Mouse (Mus musculus): ENCODE measurements around the gene Trappc1. TPM values are rescaled to one million over a fixed set of nuclear protein-coding genes. Genes with fewer than 3 reads are reported as not detected.
"Not testable (repeated sequence)": the region's sequence is repeated elsewhere in the genome, so short reads cannot be mapped to it uniquely, and the experiment has no call there.

Gene Trappc1
- total RNA-seq (2021) = 10 to 100 TPM; 58.8 to 60.1 TPM
- long read RNA-seq, experiment 1, transcript Trappc1-202 (4 exons, 759 nt) = minor isoform, 9 of 23 reads
- long read RNA-seq, experiment 1, transcript Trappc1-203 (5 exons, 751 nt) = major isoform, 12 of 23 reads
- long read RNA-seq, experiment 1, partial matches to known transcripts = 1 of 23 reads
- long read RNA-seq, experiment 1, other reads (novel, unspliced or antisense) = 1 of 23 reads
- long read RNA-seq, experiment 2, transcript Trappc1-203 (5 exons, 751 nt) = major isoform, 10 of 18 reads
- long read RNA-seq, experiment 2, transcript Trappc1-202 (4 exons, 759 nt) = minor isoform, 5 of 18 reads
- long read RNA-seq, experiment 2, partial matches to known transcripts = 0 of 18 reads
- long read RNA-seq, experiment 2, other reads (novel, unspliced or antisense) = 3 of 18 reads

DNA sequence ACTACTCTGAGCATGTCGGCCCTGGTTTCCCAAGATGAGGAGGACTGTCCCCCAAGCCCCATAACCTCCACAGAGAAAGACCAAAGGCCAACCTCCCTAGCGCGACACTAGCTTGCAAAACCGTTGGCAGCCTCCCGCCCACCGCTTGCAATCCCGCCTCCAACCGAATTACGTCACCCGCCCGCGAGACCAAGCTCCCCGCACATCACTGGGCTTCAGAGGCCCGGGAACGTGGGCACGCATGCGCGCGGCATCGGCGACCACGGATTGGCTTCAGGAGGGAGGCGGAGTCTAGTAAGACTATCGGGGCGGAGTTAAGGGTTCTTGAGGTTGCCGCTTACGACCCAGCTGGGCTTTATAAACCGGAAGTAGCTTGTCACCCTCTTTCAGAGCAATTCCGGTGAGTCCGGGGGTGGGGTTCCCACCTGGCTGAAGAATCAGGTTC lies at the start of gene Trappc1, which contains the start of gene Cntrob:
Trappc1 (plus strand) TSS at position 314 of the 445 bp plus-strand sequence.
Cntrob (minus strand) TSS at position 109 of the 445 bp plus-strand sequence.
- TF ChIP-seq CTCF (IDR thresholded peaks at IDR 0.05) = no peak
- H3K27ac ChIP-seq = peak within 1 kb of the TSS; percentile 93
- intact Hi-C loops (cut with DNase I) = loop anchor here (2.0 kb wide), 2 partner anchors 43 to 55 kb away; no protein-coding TSS in a partner anchor

DNA sequence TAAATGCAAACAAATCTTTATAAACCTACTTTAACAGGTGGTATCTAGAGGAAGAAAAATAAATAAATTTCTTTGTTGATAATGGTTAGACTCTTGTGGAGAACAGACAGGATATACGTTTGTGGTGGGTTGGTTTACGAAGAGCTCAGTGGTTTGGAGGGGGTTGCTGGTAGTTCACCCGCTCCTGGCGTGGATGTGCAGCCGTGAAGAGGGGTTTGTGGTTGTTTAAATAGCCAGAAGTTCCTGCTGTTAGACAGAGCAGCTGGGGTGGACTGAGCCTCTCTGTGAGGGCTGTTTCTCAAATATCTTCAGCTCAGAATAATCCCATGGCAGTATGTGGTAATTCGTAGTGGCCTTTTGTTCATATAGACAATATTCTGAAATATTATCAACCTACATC lies 48.1 kb upstream of the Trappc1 start:
- H3K27ac ChIP-seq = no peak overlapping the region
- no peak overlapping the region for H3K4me3 ChIP-seq
- intact Hi-C loops (cut with DNase I) = no loop called here
- DNase-seq (ENCODE audit: extremely low spot score in 1 of 2, low spot score in 2 of 2) = no peak
- no peak for TF ChIP-seq CTCF (IDR thresholded peaks at IDR 0.05)

More for the DNA sequence above, at the start of gene Trappc1, which contains the start of gene Cntrob:
- peak within 1 kb of the TSS; percentile 84 for H3K4me3 ChIP-seq
- peak; percentile 98 for DNase-seq (ENCODE audit: extremely low spot score in 1 of 2, low spot score in 2 of 2)

DNA sequence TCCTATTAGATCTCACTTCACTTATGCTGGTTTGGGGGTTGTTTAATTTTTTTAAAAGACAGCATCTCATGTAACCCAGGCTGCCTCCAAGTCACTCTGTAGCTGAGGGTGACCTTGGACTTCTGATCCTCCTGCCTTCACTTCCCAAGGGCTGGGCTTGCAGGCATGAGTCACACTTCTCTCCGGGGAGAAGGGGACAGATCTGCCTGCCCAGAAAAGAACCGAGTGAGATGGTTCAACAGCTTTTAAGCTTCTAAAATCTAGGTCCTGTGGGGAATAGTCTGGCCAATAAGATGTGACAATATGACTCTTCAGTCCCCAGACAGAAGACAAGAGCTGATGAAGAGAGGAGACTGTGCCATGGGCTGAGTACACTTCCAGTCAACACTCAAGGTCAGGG lies 47.7 kb upstream of the Trappc1 start:
- H3K27ac ChIP-seq = no peak overlapping the region
- no peak for DNase-seq (ENCODE audit: extremely low spot score in 1 of 2, low spot score in 2 of 2)
- intact Hi-C loops (cut with DNase I) = no loop called here
- no peak for TF ChIP-seq CTCF (IDR thresholded peaks at IDR 0.05)
- H3K4me3 ChIP-seq = no peak overlapping the region

DNA sequence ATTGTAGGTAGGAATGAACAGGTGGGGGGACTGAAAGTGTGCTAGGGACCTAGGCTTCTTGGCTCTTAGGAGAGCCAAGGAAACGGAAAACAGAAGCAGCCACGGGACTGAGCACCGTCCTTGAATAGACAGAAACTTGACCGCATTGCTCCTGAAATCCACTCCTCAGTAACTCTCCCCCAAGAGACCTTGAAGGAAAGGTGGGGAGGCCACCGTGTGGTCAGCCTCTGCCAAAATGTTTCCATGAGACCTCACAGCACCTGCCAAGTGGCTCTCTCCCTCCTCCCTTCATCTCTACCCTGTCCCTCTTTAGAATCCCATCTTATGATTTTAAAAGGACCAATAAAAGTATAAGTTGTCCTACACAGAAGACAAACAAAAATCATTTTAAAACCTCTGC lies 46.5 kb upstream of the Trappc1 start:
- no peak for DNase-seq (ENCODE audit: extremely low spot score in 1 of 2, low spot score in 2 of 2)
- intact Hi-C loops (cut with DNase I) = no loop called here
- no peak for TF ChIP-seq CTCF (IDR thresholded peaks at IDR 0.05)

DNA sequence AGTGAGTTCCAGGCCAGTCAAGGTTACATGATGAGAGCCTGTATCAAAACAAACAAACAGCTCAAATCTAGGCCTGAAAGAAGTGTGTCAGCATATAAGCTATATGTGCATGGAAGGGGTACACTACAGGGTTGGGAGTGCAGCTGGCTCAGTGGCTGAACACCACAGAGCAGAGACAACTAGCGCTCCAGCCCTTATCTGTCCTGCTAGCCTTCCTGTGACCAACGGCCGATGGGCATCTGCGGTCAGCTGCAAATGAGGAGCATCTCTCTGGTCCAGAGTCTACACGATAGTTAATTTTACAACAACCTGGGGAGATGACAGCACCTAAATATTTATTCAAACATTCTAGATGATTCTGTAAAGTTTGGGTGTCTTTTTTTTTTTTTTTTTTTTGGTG lies 32.7 kb upstream of the Trappc1 start:
- no peak overlapping the region for H3K4me3 ChIP-seq
- intact Hi-C loops (cut with DNase I) = no loop called here
- H3K27ac ChIP-seq = no peak overlapping the region
- no peak for DNase-seq (ENCODE audit: extremely low spot score in 1 of 2, low spot score in 2 of 2)
- TF ChIP-seq CTCF (IDR thresholded peaks at IDR 0.05) = no peak

More for the DNA sequence above, 46.5 kb upstream of the Trappc1 start:
- H3K4me3 ChIP-seq = no peak overlapping the region
- no peak overlapping the region for H3K27ac ChIP-seq

DNA sequence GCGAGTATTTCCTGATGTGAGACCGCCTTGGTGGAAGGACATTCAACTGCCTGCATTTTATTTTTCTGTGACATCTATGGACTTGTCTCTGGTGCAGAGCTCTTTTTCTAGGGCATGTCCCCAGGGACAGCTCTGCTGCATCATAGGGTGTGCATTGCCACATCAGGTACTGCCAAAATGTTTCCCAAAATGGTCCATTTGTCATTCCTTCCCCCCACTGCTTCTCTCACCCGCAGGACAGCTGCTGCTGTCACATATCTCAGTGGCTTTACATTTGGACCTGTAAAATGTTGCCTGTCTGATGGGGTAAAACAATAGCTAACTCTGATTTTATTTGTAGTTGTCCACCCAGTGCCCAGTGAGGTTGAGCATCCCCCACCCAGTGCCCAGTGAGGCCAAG lies 28.5 kb upstream of the Trappc1 start:
- no peak for DNase-seq (ENCODE audit: extremely low spot score in 1 of 2, low spot score in 2 of 2)
- Histone ChIP-seq H3K4me3 (no peak overlapping the region), H3K27ac (peak overlapping the region; percentile 54)
- intact Hi-C loops (cut with DNase I) = no loop called here
- TF ChIP-seq CTCF (IDR thresholded peaks at IDR 0.05) = no peak

DNA sequence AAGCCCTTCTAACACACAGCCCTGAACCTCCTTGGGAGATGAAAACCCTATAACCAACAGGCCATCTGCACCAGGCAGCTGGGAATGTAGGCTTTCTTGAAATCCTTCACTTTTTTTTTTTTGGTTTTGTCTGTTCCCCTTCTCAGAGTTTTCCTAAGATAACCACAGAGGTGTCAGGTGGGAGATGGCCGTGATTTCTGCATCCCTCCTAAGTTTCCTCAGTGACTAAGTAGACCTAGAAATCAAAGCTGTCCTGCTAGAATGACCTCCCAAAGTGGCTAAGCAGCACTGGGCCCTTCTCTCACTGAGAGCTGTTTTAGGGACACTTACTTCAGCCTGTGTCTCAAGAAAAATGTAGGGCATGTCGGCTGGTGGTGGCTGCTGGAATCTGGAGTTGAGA lies 26.0 kb upstream of the Trappc1 start:
- no peak overlapping the region for H3K4me3 ChIP-seq
- DNase-seq (ENCODE audit: extremely low spot score in 1 of 2, low spot score in 2 of 2) = no peak
- TF ChIP-seq CTCF (IDR thresholded peaks at IDR 0.05) = no peak
- H3K27ac ChIP-seq = peak overlapping the region; percentile 44; the same call in 1 of the 2 replicates
- intact Hi-C loops (cut with DNase I) = no loop called here

DNA sequence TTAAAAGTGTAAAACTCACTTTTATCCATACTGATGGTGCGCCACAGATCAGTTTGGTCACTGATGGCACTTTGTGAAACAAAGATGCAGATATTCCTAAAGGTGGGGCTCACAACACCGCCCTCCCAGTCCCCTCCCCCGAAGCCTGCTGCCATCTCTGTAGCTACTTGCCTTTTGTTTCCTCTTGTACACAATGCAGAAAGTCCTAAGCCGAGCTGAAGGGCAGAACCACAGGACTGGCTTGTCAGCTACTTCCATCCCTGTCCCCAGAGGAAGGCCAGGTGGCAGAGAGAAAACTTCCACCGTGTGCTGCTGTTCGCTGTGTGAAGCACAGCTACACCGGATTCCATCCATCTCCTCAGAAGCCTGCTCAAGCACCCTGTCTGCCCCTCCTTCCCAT lies 25.5 kb upstream of the Trappc1 start:
- TF ChIP-seq CTCF (IDR thresholded peaks at IDR 0.05) = no peak
- intact Hi-C loops (cut with DNase I) = no loop called here

DNA sequence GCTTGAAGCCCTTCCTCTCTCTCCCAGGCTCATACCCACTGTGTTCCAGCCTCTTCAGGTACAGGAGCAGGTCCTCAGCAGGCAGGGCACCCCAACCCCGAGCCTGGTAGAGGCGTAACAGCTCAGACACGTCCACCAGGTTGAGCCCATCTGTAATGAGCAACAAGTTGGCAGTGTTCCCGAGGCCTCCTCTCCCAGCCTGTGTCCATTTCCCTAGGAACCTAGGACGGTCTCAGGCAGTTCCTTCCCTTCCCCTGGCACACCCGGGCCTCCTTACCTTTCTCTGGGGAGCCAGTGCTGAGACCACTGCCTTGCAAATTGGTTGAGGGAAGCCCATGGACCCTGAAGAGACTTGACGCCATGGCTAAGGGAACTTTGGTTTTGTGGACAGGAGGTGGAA lies 21.0 kb upstream of the Trappc1 start:
- TF ChIP-seq CTCF (IDR thresholded peaks at IDR 0.05) = no peak
- no peak overlapping the region for H3K4me3 ChIP-seq
- H3K27ac ChIP-seq = no peak overlapping the region
- no peak for DNase-seq (ENCODE audit: extremely low spot score in 1 of 2, low spot score in 2 of 2)
- intact Hi-C loops (cut with DNase I) = no loop called here

More for the DNA sequence above, 25.5 kb upstream of the Trappc1 start:
- no peak for DNase-seq (ENCODE audit: extremely low spot score in 1 of 2, low spot score in 2 of 2)
- Histone ChIP-seq H3K27ac (peak overlapping the region; percentile 68), H3K4me3 (no peak overlapping the region)

DNA sequence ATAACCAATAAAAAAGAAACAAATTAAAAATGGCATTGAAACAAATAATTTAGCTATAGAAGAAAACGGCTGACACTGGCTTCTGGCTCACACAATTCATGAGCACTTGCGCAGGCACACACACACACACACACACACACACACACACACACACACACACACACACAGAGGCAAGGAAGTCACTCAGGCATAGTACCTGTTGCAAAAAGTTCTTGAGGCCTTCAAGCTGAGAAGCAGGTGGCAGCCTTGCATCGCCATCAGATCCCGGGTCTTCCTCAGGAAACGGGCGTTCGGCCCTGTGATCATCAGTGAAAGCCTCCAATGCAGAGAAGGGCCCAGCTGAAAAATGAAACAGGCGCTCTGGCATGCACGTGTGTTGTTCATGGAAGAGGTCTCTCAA lies 18.5 kb upstream of the Trappc1 start:
- Histone ChIP-seq H3K4me3 (no peak overlapping the region), H3K27ac (no peak overlapping the region)
- intact Hi-C loops (cut with DNase I) = no loop called here
- no peak for DNase-seq (ENCODE audit: extremely low spot score in 1 of 2, low spot score in 2 of 2)
- TF ChIP-seq CTCF (IDR thresholded peaks at IDR 0.05) = no peak

DNA sequence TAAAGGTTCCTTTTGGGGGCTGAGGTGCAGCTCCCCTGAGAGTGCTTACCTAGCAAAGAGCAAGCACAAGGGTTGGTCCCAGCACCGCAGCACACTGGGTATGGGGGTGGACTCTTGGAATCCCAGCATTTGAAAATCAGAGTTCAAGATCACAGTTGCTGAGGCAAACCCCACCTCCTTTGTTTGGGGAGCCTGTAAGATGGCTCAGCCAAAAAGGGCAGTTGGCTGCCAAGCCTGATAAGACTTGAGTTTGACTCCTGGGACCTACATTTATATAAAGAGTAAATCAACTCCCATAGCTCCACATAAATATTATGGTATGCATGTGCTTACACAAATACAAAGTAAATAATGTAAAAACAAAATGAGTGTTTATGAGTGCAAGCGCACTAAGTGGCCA lies 17.7 kb upstream of the Trappc1 start:
- no peak for TF ChIP-seq CTCF (IDR thresholded peaks at IDR 0.05)
- Histone ChIP-seq H3K27ac (no peak overlapping the region), H3K4me3 (no peak overlapping the region)
- intact Hi-C loops (cut with DNase I) = no loop called here
- DNase-seq (ENCODE audit: extremely low spot score in 1 of 2, low spot score in 2 of 2) = no peak

DNA sequence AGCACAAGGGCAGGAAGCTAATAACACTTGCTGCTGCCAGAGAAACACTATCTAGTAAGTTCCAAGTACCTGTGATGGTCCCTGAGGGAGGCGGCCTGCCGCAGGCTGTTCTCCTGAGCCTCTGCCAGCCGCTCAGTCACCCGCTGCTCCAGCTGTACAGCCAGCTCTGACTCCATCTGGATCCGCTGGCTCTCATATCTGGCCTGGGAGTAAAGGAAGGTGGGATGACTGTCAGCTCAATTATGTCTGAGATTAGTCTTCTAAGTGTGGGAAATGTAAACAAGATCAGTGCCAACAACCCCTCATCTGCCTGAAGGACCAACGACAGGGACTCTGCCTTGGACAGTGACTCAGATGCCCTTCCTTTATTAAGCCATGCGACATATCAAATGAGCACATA lies 12.5 kb upstream of the Trappc1 start:
- DNase-seq (ENCODE audit: extremely low spot score in 1 of 2, low spot score in 2 of 2) = no peak
- no peak for TF ChIP-seq CTCF (IDR thresholded peaks at IDR 0.05)
- intact Hi-C loops (cut with DNase I) = no loop called here
- no peak overlapping the region for H3K27ac ChIP-seq
- H3K4me3 ChIP-seq = no peak overlapping the region

DNA sequence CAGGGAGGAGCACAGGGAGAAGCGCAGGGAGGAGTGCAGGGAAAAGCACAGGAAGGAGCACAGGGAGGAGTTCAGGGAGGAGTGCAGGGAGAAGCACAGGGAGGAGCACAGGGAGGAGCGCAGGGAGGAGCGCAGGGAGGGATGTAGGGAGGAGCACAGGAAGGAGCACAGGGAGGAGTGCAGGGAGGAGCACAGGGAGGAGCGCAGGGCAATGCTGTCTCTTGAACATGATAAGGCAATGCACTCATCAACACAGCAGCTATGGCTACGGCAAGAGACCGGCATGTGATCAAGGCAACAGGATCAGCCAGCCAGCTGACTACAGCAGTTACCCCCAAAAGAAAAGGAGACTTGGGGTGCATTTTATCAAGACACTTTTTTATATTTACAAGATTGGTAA lies 7.4 kb upstream of the Trappc1 start:
- Histone ChIP-seq H3K27ac (no peak overlapping the region), H3K4me3 (no peak overlapping the region)
- DNase-seq (ENCODE audit: extremely low spot score in 1 of 2, low spot score in 2 of 2) = no peak
- intact Hi-C loops (cut with DNase I) = no loop called here
- TF ChIP-seq CTCF (IDR thresholded peaks at IDR 0.05) = no peak

DNA sequence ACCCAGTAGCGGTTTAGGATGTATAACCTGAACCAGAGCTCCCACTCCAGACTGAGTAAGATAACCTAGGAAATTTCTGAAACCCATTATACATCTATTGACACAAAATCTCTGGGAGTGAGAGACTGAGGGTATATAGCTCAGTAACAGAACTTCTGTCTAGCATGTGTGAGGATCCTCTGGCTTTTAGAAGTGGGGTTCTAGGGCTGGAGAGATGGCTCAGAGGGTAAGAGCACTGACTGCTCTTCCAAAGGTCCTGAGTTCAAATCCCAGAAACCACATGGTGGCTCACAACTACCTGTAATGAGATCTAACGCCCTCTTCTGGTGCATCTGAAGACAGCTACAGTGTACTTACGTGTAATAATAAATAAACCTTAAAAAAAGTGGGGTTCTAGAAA lies 5.8 kb upstream of the Trappc1 start:
- intact Hi-C loops (cut with DNase I); DNase-seq (ENCODE audit: extremely low spot score in 1 of 2, low spot score in 2 of 2); H3K4me3 ChIP-seq; H3K27ac ChIP-seq: not testable (repeated sequence)

Measured in left cerebral cortex, adult 2 months (tissue).